Mouse (Mus musculus) lung, postnatal 0 days (tissue): ENCODE measurements around the gene Mrc1. TPM values are rescaled to one million over a fixed set of nuclear protein-coding genes. Genes with fewer than 3 reads are reported as not detected.
A peak's percentile ranks its signal among the peaks of the same experiment; 100 is the strongest.

Experiments used
- ATAC-seq: fragments of 200-750 bp; cut with Nextera tagmentation; 2 replicates; pipeline ENCODE4 v1.8.0; 2017; ENCODE audit warnings: moderate library complexity
- DNase-seq: peaks from one replicate; pipeline ENCODE4 v3.0.0-alpha.2; 2016; ENCODE audit warnings: low spot score
- H3K27ac ChIP-seq: fragments of 300-500 bp; sonication (generic); 2 replicates; pipeline ENCODE4 v1.5.1; 2014; ENCODE audit warnings: antibody characterized with exemption, mild to moderate bottlenecking, low read length, mixed read lengths
- H3K27me3 ChIP-seq: fragments of 300-500 bp; sonication (generic); replicated peaks from 2 replicates; pipeline ENCODE4 v1.6.1; 2014; ENCODE audit warnings: low read length, mixed read lengths; ENCODE audit not compliant: insufficient read depth
- H3K36me3 ChIP-seq: fragments of 300-500 bp; sonication (generic); 2 replicates; pipeline ENCODE4 v1.6.1; 2014; ENCODE audit warnings: low read length, mixed read lengths; ENCODE audit not compliant: insufficient read depth
- H3K4me1 ChIP-seq: fragments of 300-500 bp; sonication (generic); 2 replicates; pipeline ENCODE4 v1.6.1; 2014; ENCODE audit warnings: antibody characterized with exemption, low read depth, low read length, mixed read lengths; ENCODE audit not compliant: insufficient read depth
- H3K4me2 ChIP-seq: fragments of 300-500 bp; sonication (generic); replicated peaks from 2 replicates; pipeline ENCODE4 v1.6.1; 2014; ENCODE audit warnings: low read depth, mild to moderate bottlenecking, low read length, moderate library complexity, mixed read lengths
- H3K4me3 ChIP-seq: fragments of 300-500 bp; sonication (generic); 2 replicates; pipeline ENCODE4 v1.5.1; 2014; ENCODE audit warnings: low read depth, low read length
- H3K9ac ChIP-seq: fragments of 300-500 bp; sonication (generic); replicated peaks from 2 replicates; pipeline ENCODE4 v1.6.1; 2014; ENCODE audit warnings: low read depth, mild to moderate bottlenecking
- H3K9me3 ChIP-seq: fragments of 300-500 bp; sonication (generic); 2 replicates; pipeline ENCODE4 v1.6.1; 2016; ENCODE audit warnings: low read length, mixed read lengths
- CTCF ChIP-seq: IDR thresholded peaks from 2 replicates; pipeline ENCODE4 v1.5.1; 2016; ENCODE audit warnings: antibody characterized with exemption, mild to moderate bottlenecking
- EP300 ChIP-seq: IDR thresholded peaks from 2 replicates; pipeline ENCODE4 v1.6.1; 2016; ENCODE audit warnings: antibody characterized with exemption, mild to moderate bottlenecking, control low read depth
- WGBS: fragments of 180-500 bp; shearing (Covaris S2); extraction: QIAGEN DNeasy Blood & Tissue Kit; methylation state at CpG from one replicate; pipeline ENCODE4 v1.1.7; 2014; 5-methylcytosine and 5-hydroxymethylcytosine counted together
- microRNA counts: library from miRNA; unstranded; fragments of <30 nt; microRNA quantifications from one replicate; lab custom pipeline; 2015
- microRNA-seq: library from miRNA; unstranded; fragments of <30 nt; microRNA quantifications from one replicate; pipeline ENCODE4, GENCODE M21; 2016
- polyA plus RNA-seq: library from polyadenylated mRNA; unstranded; fragments of >200 nt; fragmentation: Nextera tagmentation; extraction: Ambion mirVana; gene quantifications from 2 replicates; pipeline ENCODE4 v1.2.1, GENCODE M21; 2015

Gene Mrc1
- polyA plus RNA-seq, 1 experiment from 2014 or later: 8.2 TPM

DNA sequence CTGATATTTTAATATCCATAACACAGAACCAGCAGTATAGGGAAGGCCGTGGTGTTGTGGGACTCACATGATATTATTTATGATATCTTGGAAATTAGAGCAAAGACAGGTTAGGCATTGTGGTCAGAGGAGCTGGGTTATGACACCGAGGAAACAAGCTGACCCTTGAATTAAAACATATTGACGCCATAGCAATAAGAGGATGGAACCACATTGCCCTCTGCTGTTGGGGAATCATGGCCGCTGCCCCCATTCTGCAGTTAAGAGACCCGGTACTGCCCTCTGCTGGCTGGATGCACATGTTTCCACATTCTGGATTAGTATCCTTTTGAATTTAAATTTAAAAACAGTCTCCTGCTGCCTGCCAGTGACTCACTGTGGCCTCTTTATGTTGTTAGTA, 66.1 kb downstream of the Mrc1 start:
- ATAC-seq (peak; percentile 76), DNase-seq (peak; percentile 89)
- no peak overlapping the region for H3K27ac ChIP-seq
- no peaks in the 10 kb centered on the region for H3K4me1 ChIP-seq
- H3K4me3 ChIP-seq: no peak overlapping the region
- no peak overlapping the region for H3K4me2 ChIP-seq
- H3K9ac ChIP-seq: no peak overlapping the region
- H3K27me3 ChIP-seq: no peaks in the 10 kb centered on the region
- no peak for TF ChIP-seq EP300
- TF ChIP-seq CTCF: peak; percentile 100
- no peaks in the 10 kb centered on the region for H3K9me3 ChIP-seq
- no peaks in the 10 kb centered on the region for H3K36me3 ChIP-seq
- WGBS: 24% methylated on average over 5 of the region's 5 CpGs

- H3K9ac ChIP-seq: no peak overlapping the region
- no peaks in the 10 kb centered on the region for H3K4me1 ChIP-seq
- H3K27me3 ChIP-seq: no peaks in the 10 kb centered on the region
- no peak overlapping the region for H3K4me3 ChIP-seq
- no peaks in the 10 kb centered on the region for H3K9me3 ChIP-seq
- DNase-seq (no peak), ATAC-seq (no peak)
- WGBS: 78% methylated on average over 4 of the region's 4 CpGs
- TF ChIP-seq EP300 (no peak), CTCF (no peak)
- H3K4me2 ChIP-seq: no peak overlapping the region
- H3K36me3 ChIP-seq: no peaks in the 10 kb centered on the region
- H3K27ac ChIP-seq: no peak overlapping the region
These were observed 83.6 kb downstream of the Mrc1 start for GRCm38 (mm10) chr2:14312505-14313380.

- Histone ChIP-seq H3K27ac (no peak overlapping the region), H3K9ac (no peak overlapping the region), H3K4me3 (no peak overlapping the region), H3K36me3 (no peaks in the 10 kb centered on the region), H3K27me3 (no peaks in the 10 kb centered on the region), H3K4me1 (no peaks in the 10 kb centered on the region), H3K4me2 (no peak overlapping the region), H3K9me3 (no peaks in the 10 kb centered on the region)
- TF ChIP-seq CTCF (no peak), EP300 (no peak)
- ATAC-seq: no peak
- DNase-seq: no peak
- 59% methylated on average over 3 of the region's 3 CpGs for WGBS
These were observed 85.9 kb downstream of the Mrc1 start for GRCm38 (mm10) chr2:14315113-14315512.

- DNase-seq (peak; percentile 85), ATAC-seq (peak; percentile 91)
- Histone ChIP-seq H3K9me3 (no peaks in the 10 kb centered on the region), H3K9ac (no peak overlapping the region), H3K27me3 (no peaks in the 10 kb centered on the region), H3K4me3 (no peak overlapping the region), H3K4me2 (peak overlapping the region; percentile 38), H3K36me3 (no peaks in the 10 kb centered on the region), H3K4me1 (no peaks in the 10 kb centered on the region), H3K27ac (peak overlapping the region; percentile 54)
- TF ChIP-seq EP300: no peak
- TF ChIP-seq CTCF: no peak
- 39% methylated on average over 14 of the region's 14 CpGs for WGBS
These were observed 112.6 kb downstream of the Mrc1 start for GRCm38 (mm10) chr2:14341652-14342308.

- no peak for TF ChIP-seq CTCF
- Histone ChIP-seq H3K4me1 (no peaks in the 10 kb centered on the region), H3K4me3 (no peak overlapping the region), H3K36me3 (no peaks in the 10 kb centered on the region), H3K27ac (peak overlapping the region; percentile 54), H3K27me3 (no peaks in the 10 kb centered on the region), H3K4me2 (peak overlapping the region; percentile 38; the same call in 1 of the 2 replicates), H3K9me3 (no peaks in the 10 kb centered on the region), H3K9ac (no peak overlapping the region)
- DNase-seq (peak; percentile 31), ATAC-seq (peak; percentile 50)
- whole genome bisulfite sequencing: 61% methylated on average over 8 of the region's 8 CpGs
These were observed 113.2 kb downstream of the Mrc1 start for GRCm38 (mm10) chr2:14342309-14342839.

MicroRNAs encoded within 50 kb of the gene (microRNA counts, 519-probe panel; counts per million panel counts)
- microRNA mmu-miR-511 (lab: Ali Mortazavi, UCI): not detected

Small RNA genes lying within 50 kb of the gene (microRNA-seq; reads per million reads assigned to microRNA genes)
- gene Mir511: 9.3 reads per million, percentile 21 among the genes with 10 or more reads in this experiment

Other genes with a start within 250 kb of the Mrc1 start
- 105 and 106 TPM in 2 replicates for gene Hacd1, start 173.3 kb upstream of the Mrc1 start, polyA plus RNA-seq
- gene Stam, start 155.3 kb upstream of the Mrc1 start, polyA plus RNA-seq: 46.7 and 51.8 TPM in 2 replicates
- gene Tmem236, start 54.9 kb upstream of the Mrc1 start, polyA plus RNA-seq: 0.07 TPM in 1 of 2 replicates, not detected in the other
- gene Slc39a12, start 158.9 kb downstream of the Mrc1 start, polyA plus RNA-seq: 0.04 TPM in 1 of 2 replicates, not detected in the other